Mouse (Mus musculus) MEL (cell line): Measurements from ENCODE around the gene Gm49387. TPM values are rescaled to one million over a fixed set of nuclear protein-coding genes. Genes with fewer than 3 reads are reported as not detected.

Experiments used
- DNase-seq: peaks from one replicate; pipeline ENCODE4 v3.0.0; 2011; ENCODE audit warnings: low read depth, low spot score
- H3K27ac ChIP-seq: 2 replicates; pipeline ENCODE4 v1.5.1; 2012; ENCODE audit warnings: low read depth, mild to moderate bottlenecking, control low read depth, low read length, moderate library complexity; ENCODE audit not compliant: control insufficient read depth
- H3K27me3 ChIP-seq, 2 experiments: fragments of 150-350 bp in 1 of 2; sonication (generic) in 1 of 2; 2 replicates each; pipeline ENCODE4 v1.6.1; 2012; ENCODE audit warnings: low read length in 2 of 2, mild to moderate bottlenecking in 2 of 2, improper control_type of control experiment in 1 of 2, moderate library complexity in 1 of 2; ENCODE audit not compliant: insufficient read depth in 2 of 2, control insufficient read depth in 1 of 2
- H3K36me3 ChIP-seq, 2 experiments: 2 replicates each; pipeline ENCODE4 v1.6.1; 2012 to 2014; ENCODE audit warnings: low read length in 2 of 2, improper control_type of control experiment in 1 of 2, inconsistent platforms in 1 of 2, mild to moderate bottlenecking in 1 of 2; ENCODE audit not compliant: insufficient read depth in 2 of 2, control insufficient read depth in 1 of 2
- H3K4me1 ChIP-seq, 2 experiments: fragments of 150-350 bp in 1 of 2; sonication (generic) in 1 of 2; 2 replicates each; pipeline ENCODE4 v1.6.1; 2012; ENCODE audit warnings: low read length in 2 of 2, improper control_type of control experiment in 1 of 2, mild to moderate bottlenecking in 1 of 2; ENCODE audit not compliant: insufficient read depth in 2 of 2, control insufficient read depth in 1 of 2
- H3K4me3 ChIP-seq, 2 experiments: fragments of 150-350 bp in 1 of 2; sonication (generic) in 1 of 2; 2 replicates each; pipeline ENCODE4 v1.5.1; 2012; ENCODE audit warnings: low read depth in 2 of 2, low read length in 2 of 2, mild to moderate bottlenecking in 2 of 2, moderate library complexity in 2 of 2, control low read depth in 1 of 2, improper control_type of control experiment in 1 of 2; ENCODE audit not compliant: control insufficient read depth in 1 of 2, insufficient read depth in 1 of 2
- H3K79me2 ChIP-seq: 2 replicates; pipeline ENCODE4 v1.6.1; 2012; ENCODE audit warnings: mild to moderate bottlenecking, low read length, moderate library complexity; ENCODE audit not compliant: control insufficient read depth, poor library complexity, insufficient read depth
- H3K9ac ChIP-seq: 2 replicates; pipeline ENCODE4 v1.6.1; 2012; ENCODE audit warnings: low read depth, mild to moderate bottlenecking, control low read depth, low read length, moderate library complexity; ENCODE audit not compliant: control insufficient read depth, poor library complexity, severe bottlenecking
- H3K9me3 ChIP-seq: fragments of 150-350 bp; sonication (generic); replicated peaks from 2 replicates; pipeline ENCODE4 v1.6.1; 2012; ENCODE audit warnings: mild to moderate bottlenecking, low read length, improper control_type of control experiment, moderate library complexity; ENCODE audit not compliant: insufficient read depth
- CHD2 ChIP-seq: IDR thresholded peaks from 2 replicates; pipeline ENCODE4 v1.6.1; 2011; ENCODE audit warnings: low read length, improper control_type of control experiment
- ELF1 ChIP-seq: IDR thresholded peaks from 2 replicates; pipeline ENCODE4 v1.6.1; 2014; ENCODE audit warnings: low read depth, mild to moderate bottlenecking, inconsistent platforms, low read length, improper control_type of control experiment, moderate library complexity
- EP300 ChIP-seq, 2 experiments: IDR thresholded peaks; 2 replicates each; pipeline ENCODE4 v1.6.1; 2011; ENCODE audit warnings: improper control_type of control experiment in 2 of 2, low read length in 2 of 2, low read depth in 1 of 2, mild to moderate bottlenecking in 1 of 2
- ETS1 ChIP-seq: IDR thresholded peaks from 2 replicates; pipeline ENCODE4 v1.6.1; 2012; ENCODE audit warnings: low read depth, mild to moderate bottlenecking, inconsistent platforms, low read length, improper control_type of control experiment, moderate library complexity
- JUND ChIP-seq: IDR thresholded peaks from 2 replicates; pipeline ENCODE4 v1.6.1; 2011; ENCODE audit warnings: low read depth, mild to moderate bottlenecking, improper control_type of control experiment, low read length
- KAT2A ChIP-seq: conservative IDR thresholded peaks from 2 replicates; pipeline ENCODE4 v1.6.1; 2012; ENCODE audit warnings: low read depth, low read length, improper control_type of control experiment, inconsistent platforms
- MAX ChIP-seq: IDR thresholded peaks from 2 replicates; pipeline ENCODE4 v1.6.1; 2011; ENCODE audit warnings: low read length, improper control_type of control experiment
- MEF2A ChIP-seq: IDR thresholded peaks from 2 replicates; pipeline ENCODE4 v1.6.1; 2014; ENCODE audit warnings: low read depth, mild to moderate bottlenecking, inconsistent platforms, low read length, improper control_type of control experiment; ENCODE audit not compliant: poor library complexity, insufficient replicate concordance, severe bottlenecking; ENCODE audit errors: extremely low read depth
- MYB ChIP-seq: IDR thresholded peaks from 2 replicates; pipeline ENCODE4 v1.6.1; 2011; ENCODE audit warnings: mild to moderate bottlenecking, low read depth, low read length, improper control_type of control experiment
- NELFE ChIP-seq: IDR thresholded peaks from 2 replicates; pipeline ENCODE4 v1.6.1; 2011; ENCODE audit warnings: low read depth, low read length, improper control_type of control experiment
- POLR2AphosphoS2 ChIP-seq: IDR thresholded peaks from 2 replicates; pipeline ENCODE4 v1.6.1; 2011; ENCODE audit warnings: low read length, improper control_type of control experiment
- POLR2AphosphoS5 ChIP-seq: IDR thresholded peaks from 2 replicates; pipeline ENCODE4 v1.6.1; 2012; ENCODE audit warnings: low read depth, borderline replicate concordance, mild to moderate bottlenecking, inconsistent platforms, low read length, moderate library complexity, mixed read lengths
- RAD21 ChIP-seq: IDR thresholded peaks from 2 replicates; pipeline ENCODE4 v1.6.1; 2011; ENCODE audit warnings: mild to moderate bottlenecking, low read depth, low read length, improper control_type of control experiment
- RCOR1 ChIP-seq: IDR thresholded peaks from 2 replicates; pipeline ENCODE4 v1.6.1; 2012; ENCODE audit warnings: low read depth, mild to moderate bottlenecking, inconsistent platforms, low read length, improper control_type of control experiment
- SIN3A ChIP-seq: IDR thresholded peaks from 2 replicates; pipeline ENCODE4 v1.6.1; 2012; ENCODE audit warnings: low read length, improper control_type of control experiment, inconsistent platforms
- SMC3 ChIP-seq: IDR thresholded peaks from 2 replicates; pipeline ENCODE4 v1.6.1; 2011; ENCODE audit warnings: low read depth, low read length, improper control_type of control experiment
- TAL1 ChIP-seq: IDR thresholded peaks from 2 replicates; pipeline ENCODE4 v1.6.1; 2012; ENCODE audit warnings: mild to moderate bottlenecking, inconsistent platforms, low read length, moderate library complexity, mixed read lengths
- TCF12 ChIP-seq: IDR thresholded peaks from 2 replicates; pipeline ENCODE4 v1.6.1; 2014; ENCODE audit warnings: low read depth, mild to moderate bottlenecking, inconsistent platforms, low read length, improper control_type of control experiment, moderate library complexity
- USF1 ChIP-seq: IDR thresholded peaks from 2 replicates; pipeline ENCODE4 v1.6.1; 2014; ENCODE audit warnings: low read depth, mild to moderate bottlenecking, inconsistent platforms, low read length, improper control_type of control experiment, moderate library complexity
- ZC3H11A ChIP-seq: IDR thresholded peaks from 2 replicates; pipeline ENCODE4 v1.6.1; 2012; ENCODE audit warnings: low read depth, mild to moderate bottlenecking, inconsistent platforms, low read length, improper control_type of control experiment
- ZKSCAN1 ChIP-seq: IDR thresholded peaks from 2 replicates; pipeline ENCODE4 v1.6.1; 2012; ENCODE audit warnings: low read depth, mild to moderate bottlenecking, inconsistent platforms, low read length, improper control_type of control experiment, moderate library complexity
- polyA plus RNA-seq, 2 experiments: library from polyadenylated mRNA; stranded (reverse) in 1 of 2; unstranded in 1 of 2; fragments of >175 nt in 1 of 2; fragments of >200 nt in 1 of 2; gene quantifications; 2 replicates each; pipeline versions ENCODE4 v1.2.1 to v1.2.4; 2012; ENCODE audit warnings: low replicate concordance in 2 of 2, low read depth in 1 of 2; ENCODE audit not compliant: insufficient read length in 2 of 2, insufficient read depth in 1 of 2, missing spikeins in 1 of 2
- total RNA-seq: library from RNA; depleted of rRNA; stranded (reverse); fragments of 300-350 nt; gene quantifications from 2 replicates; pipeline ENCODE4 v1.2.3, GENCODE M21; 2012

Gm49387 gene
- total and polyA plus RNA-seq, 3 experiments = 0.14 TPM; not detected in 2

DNA sequence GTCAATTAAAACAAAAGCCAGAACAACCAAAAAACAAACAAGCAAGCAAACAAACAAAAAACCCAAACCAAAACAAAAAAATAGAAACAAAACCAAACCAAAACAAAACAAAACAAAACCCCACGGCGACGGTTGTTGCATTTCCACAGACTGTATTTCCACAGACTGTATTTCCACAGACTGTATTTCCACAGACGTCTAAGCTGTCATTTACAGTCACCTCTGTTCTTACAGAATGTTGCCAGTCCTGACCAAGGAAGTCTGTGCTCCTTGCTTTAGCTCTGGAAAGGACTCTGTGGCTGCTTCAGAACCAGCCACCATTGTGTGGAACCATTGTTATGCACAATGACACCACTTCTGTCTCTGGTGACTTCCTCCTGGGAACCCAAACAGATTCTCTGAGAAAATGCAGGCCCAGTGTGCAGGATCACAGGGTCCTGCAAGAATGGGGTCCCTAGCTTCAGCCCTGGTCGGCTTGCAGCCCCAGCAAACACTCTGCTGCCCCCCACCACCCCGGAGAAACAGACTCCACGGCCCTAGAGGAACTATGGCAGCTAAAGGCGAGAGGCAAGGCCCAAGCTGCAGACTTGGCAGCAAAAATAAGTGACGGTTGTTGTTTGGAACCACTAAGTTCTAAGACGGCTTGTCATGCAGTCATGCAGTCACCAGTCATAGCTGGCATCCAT lies 31.1 kb upstream of the Gm49387 start:
- no peak for DNase-seq
- Histone ChIP-seq H3K4me3 (no peak overlapping the region), H3K9me3 (no peaks in the 10 kb centered on the region), H3K36me3 (peaks cover 0 to 11% of the 10 kb centered on the region in 2 experiments; a peak in 2 of 4 replicates), H3K4me1 (peaks cover 9 to 15% of the 10 kb centered on the region in 2 experiments), H3K27ac (no peak overlapping the region)
- no peak for TF ChIP-seq CHD2
- no peak for TF ChIP-seq ZC3H11A
- no peak for TF ChIP-seq MAX
- no peak for TF ChIP-seq EP300 (IDR thresholded peaks at IDR 0.05; ENCODE audit: low read depth in 1 of 2, low read length in 2 of 2)
- TF ChIP-seq RAD21 = no peak
- TF ChIP-seq USF1 = no peak
- TF ChIP-seq, all 39 proteins: peak for 0
- Histone ChIP-seq H3K9ac (no peak overlapping the region), H3K79me2 (no peaks in the 10 kb centered on the region), H3K27me3 (no peaks in the 10 kb centered on the region)

GRCm38 (mm10) chr14:31669642-31670490 lies 29.2 kb upstream of the Gm49387 start:
- no peaks in the 10 kb centered on the region for H3K27me3 ChIP-seq
- TF ChIP-seq POLR2AphosphoS5 (no peak), SMC3 (no peak), MEF2A (peak; percentile 76; the same call in 1 of the 2 replicates), TAL1 (peak; percentile 31; the same call in 1 of the 2 replicates), ZKSCAN1 (no peak), EP300 (IDR thresholded peaks at IDR 0.05; ENCODE audit: low read depth in 1 of 2, low read length in 2 of 2) (peak; percentile 68 to 75), MYB (peak; percentile 55; the same call in 1 of the 2 replicates), ETS1 (peak; percentile 65; the same call in 1 of the 2 replicates), RCOR1 (0 out of 2 replicates have a peak, but pooled peaks have one; percentile 24), NELFE (no peak), TCF12 (peak; percentile 18; the same call in 1 of the 2 replicates), SIN3A (0 out of 2 replicates have a peak, but pooled peaks have one; percentile 33), ELF1 (peak; percentile 33; the same call in 1 of the 2 replicates), JUND (no peak), KAT2A (no peak), POLR2AphosphoS2 (no peak)
- peak overlapping the region; percentile 0 to 2; a peak in 1 of 4 replicates for H3K4me3 ChIP-seq
- H3K79me2 ChIP-seq = no peaks in the 10 kb centered on the region
- peak; percentile 80 for DNase-seq
- peak overlapping the region; percentile 44; the same call in 1 of the 2 replicates for H3K27ac ChIP-seq
- peak overlapping the region; percentile 24 for H3K9ac ChIP-seq
- H3K4me1 ChIP-seq = peaks cover 15 to 28% of the 10 kb centered on the region in 2 experiments
- no peaks in the 10 kb centered on the region for H3K9me3 ChIP-seq
- H3K36me3 ChIP-seq = peaks cover 0 to 19% of the 10 kb centered on the region in 2 experiments; a peak in 3 of 4 replicates
